Mouse (Mus musculus) hindbrain, embryonic 14.5 days (tissue): ENCODE measurements at regions not wholly inside any gene's neighbourhood (a gene's known extent, or its start where the extent isn't known, plus 50 kb on each side); places are given as distances from the start of the nearest gene placed in this dataset.

Experiments used
- ATAC-seq: fragments of 200-750 bp; cut with Nextera tagmentation; 2 replicates; pipeline ENCODE4 v1.8.0; 2017; ENCODE audit warnings: moderate number of reproducible peaks, mild to moderate bottlenecking, moderate TSS enrichment, moderate library complexity; ENCODE audit not compliant: low FRiP score
- DNase-seq: peaks from one replicate; pipeline ENCODE4 v3.0.0-alpha.2; 2015; ENCODE audit warnings: low spot score
- H3K27ac ChIP-seq: fragments of 300-500 bp; sonication (generic); 2 replicates; pipeline ENCODE4 v1.5.1; 2014; ENCODE audit warnings: mild to moderate bottlenecking, moderate library complexity
- H3K27me3 ChIP-seq: fragments of 300-500 bp; sonication (generic); 2 replicates; pipeline ENCODE4 v1.6.1; 2014; ENCODE audit warnings: mild to moderate bottlenecking, low read length, mixed read lengths; ENCODE audit not compliant: control insufficient read depth, insufficient read depth
- H3K36me3 ChIP-seq: fragments of 300-500 bp; sonication (generic); replicated peaks from 2 replicates; pipeline ENCODE4 v1.6.1; 2014; ENCODE audit not compliant: control insufficient read depth, insufficient read depth
- H3K4me1 ChIP-seq: fragments of 300-500 bp; sonication (generic); replicated peaks from 2 replicates; pipeline ENCODE4 v1.6.1; 2014; ENCODE audit warnings: antibody characterized with exemption, low read length, mixed read lengths; ENCODE audit not compliant: control insufficient read depth, insufficient read depth
- H3K4me2 ChIP-seq: fragments of 300-500 bp; sonication (generic); replicated peaks from 2 replicates; pipeline ENCODE4 v1.6.1; 2014; ENCODE audit warnings: mild to moderate bottlenecking, moderate library complexity
- H3K4me3 ChIP-seq: fragments of 300-500 bp; sonication (generic); replicated peaks from 2 replicates; pipeline ENCODE4 v1.5.1; 2014; ENCODE audit warnings: mild to moderate bottlenecking, low read length
- H3K9ac ChIP-seq: fragments of 300-500 bp; sonication (generic); 2 replicates; pipeline ENCODE4 v1.6.1; 2014
- H3K9me3 ChIP-seq: fragments of 300-500 bp; sonication (generic); 2 replicates; pipeline ENCODE4 v1.6.1; 2016; ENCODE audit warnings: low read length; ENCODE audit not compliant: control insufficient read depth
- WGBS: fragments of 180-500 bp; shearing (Covaris S2); extraction: QIAGEN DNeasy Blood & Tissue Kit; methylation state at CpG from one replicate; pipeline ENCODE4 v1.1.7; 2014; 5-methylcytosine and 5-hydroxymethylcytosine counted together

DNA sequence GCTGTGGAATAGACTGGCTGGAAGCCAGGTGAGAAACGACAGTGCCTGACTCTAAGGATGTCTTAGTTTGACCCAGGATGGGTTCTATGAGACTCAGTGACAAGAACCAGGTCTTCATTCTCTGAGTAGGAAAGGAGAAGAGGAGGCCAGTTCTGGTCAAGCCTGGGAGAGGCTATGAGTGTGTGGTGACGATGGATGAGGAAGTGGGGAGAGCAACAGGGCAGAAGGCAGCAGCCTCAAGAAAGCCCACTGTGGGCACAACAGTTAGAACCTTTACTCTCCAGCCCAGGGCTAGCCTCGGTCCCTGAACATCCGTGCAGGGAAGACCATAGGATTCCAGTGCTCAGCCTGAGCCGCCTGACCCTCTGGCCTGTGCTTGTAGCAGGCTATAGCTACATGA is 147.9 kb upstream of the Rybp start:
- Histone ChIP-seq H3K36me3 (no peaks in the 10 kb centered on the region), H3K9me3 (no peaks in the 10 kb centered on the region), H3K27me3 (peaks cover 20% of the 10 kb centered on the region; the same call in 1 of the 2 replicates), H3K4me2 (no peak overlapping the region), H3K9ac (no peak overlapping the region), H3K27ac (no peak overlapping the region), H3K4me3 (no peak overlapping the region), H3K4me1 (peaks cover 27% of the 10 kb centered on the region)
- DNase-seq (no peak), ATAC-seq (no peak)
- WGBS, result 62% methylated on average over 5 of the region's 5 CpGs

GRCm38 (mm10) chr6:100433534-100433867 is 146.2 kb upstream of the Rybp start:
- no peak overlapping the region for H3K27ac ChIP-seq
- no peak for DNase-seq
- peaks cover 23% of the 10 kb centered on the region for H3K27me3 ChIP-seq
- H3K4me3 ChIP-seq, result no peak overlapping the region
- no peak overlapping the region for H3K4me2 ChIP-seq
- no peak overlapping the region for H3K9ac ChIP-seq
- peaks cover 16% of the 10 kb centered on the region for H3K4me1 ChIP-seq
- WGBS, result 18% methylated on average over 9 of the region's 9 CpGs
- H3K36me3 ChIP-seq, result no peaks in the 10 kb centered on the region
- H3K9me3 ChIP-seq, result no peaks in the 10 kb centered on the region
- peak; percentile 19; the same call in 1 of the 2 replicates for ATAC-seq

- Histone ChIP-seq H3K4me2 (no peak overlapping the region), H3K4me1 (peaks cover 11% of the 10 kb centered on the region), H3K27ac (no peak overlapping the region), H3K9me3 (no peaks in the 10 kb centered on the region), H3K27me3 (peaks cover 24% of the 10 kb centered on the region), H3K9ac (0 out of 2 replicates have a peak overlapping the region, but pooled peaks have one; percentile 1), H3K4me3 (no peak overlapping the region), H3K36me3 (no peaks in the 10 kb centered on the region)
- ATAC-seq (peak; percentile 11; the same call in 1 of the 2 replicates), DNase-seq (no peak)
- WGBS, result 13% methylated on average over 17 of the region's 17 CpGs
Observed at GRCm38 (mm10) chr6:100432688-100433533, 145.6 kb upstream of the Rybp start.

DNA sequence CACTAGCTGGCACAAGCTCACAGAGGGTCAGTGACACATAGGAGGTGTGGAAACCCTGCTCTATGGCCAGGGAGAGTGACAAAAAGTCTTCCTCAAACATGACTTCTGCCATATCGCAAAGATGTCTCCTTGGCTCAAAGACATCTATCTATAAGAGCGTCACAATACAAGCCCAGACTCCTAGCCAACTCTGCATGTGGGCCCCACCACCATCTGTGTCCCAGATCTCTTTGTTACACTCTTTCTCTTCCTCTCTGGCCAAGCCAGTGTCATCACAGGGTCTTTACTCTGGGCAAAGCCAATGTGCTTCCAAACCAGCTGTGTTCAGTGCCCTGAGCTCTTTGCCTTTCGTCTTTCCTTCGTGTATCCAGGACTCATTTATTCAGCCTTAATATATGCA is 143.0 kb upstream of the Rybp start:
- Histone ChIP-seq H3K4me2 (no peak overlapping the region), H3K4me1 (peaks cover 9% of the 10 kb centered on the region; the same call in 1 of the 2 replicates), H3K27me3 (peaks cover 31% of the 10 kb centered on the region), H3K4me3 (no peak overlapping the region), H3K36me3 (no peaks in the 10 kb centered on the region), H3K9ac (no peak overlapping the region), H3K27ac (no peak overlapping the region), H3K9me3 (no peaks in the 10 kb centered on the region)
- 66% methylated on average over 4 of the region's 4 CpGs for WGBS
- DNase-seq (no peak), ATAC-seq (no peak)

GRCm38 (mm10) chr6:100429511-100429910 is 142.2 kb upstream of the Rybp start:
- DNase-seq (no peak), ATAC-seq (no peak)
- H3K4me1 ChIP-seq, result peaks cover 9% of the 10 kb centered on the region; the same call in 1 of the 2 replicates
- peaks cover 26% of the 10 kb centered on the region for H3K27me3 ChIP-seq
- no peaks in the 10 kb centered on the region for H3K9me3 ChIP-seq
- no peak overlapping the region for H3K9ac ChIP-seq
- no peak overlapping the region for H3K4me2 ChIP-seq
- WGBS, result 75% methylated on average over 6 of the region's 6 CpGs
- H3K4me3 ChIP-seq, result no peak overlapping the region
- H3K36me3 ChIP-seq, result no peaks in the 10 kb centered on the region
- no peak overlapping the region for H3K27ac ChIP-seq

DNA sequence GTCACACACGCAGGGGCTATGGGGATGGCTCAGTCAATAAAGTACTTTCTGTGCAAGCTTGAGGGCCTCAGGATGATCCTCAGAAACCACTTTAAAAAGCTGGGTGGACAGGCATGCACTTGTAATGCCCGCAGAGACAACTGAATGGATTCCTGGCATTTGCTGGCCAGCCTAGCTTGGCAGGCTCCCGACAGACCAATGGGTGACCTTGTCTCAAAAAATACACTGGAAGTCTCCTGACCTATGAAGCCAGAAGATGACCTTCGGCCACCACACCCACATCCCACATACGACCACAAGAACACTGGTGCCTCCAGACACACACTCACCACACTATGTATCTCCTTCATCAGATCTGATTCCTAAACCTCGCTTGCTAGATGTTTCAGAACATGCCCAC is 141.5 kb upstream of the Rybp start:
- DNase-seq (no peak), ATAC-seq (no peak)
- H3K4me2 ChIP-seq, result no peak overlapping the region
- H3K27me3 ChIP-seq, result peaks cover 26% of the 10 kb centered on the region
- H3K4me3 ChIP-seq, result no peak overlapping the region
- H3K9me3 ChIP-seq, result no peaks in the 10 kb centered on the region
- 89% methylated on average over 6 of the region's 6 CpGs for WGBS
- no peak overlapping the region for H3K9ac ChIP-seq
- no peak overlapping the region for H3K27ac ChIP-seq
- H3K36me3 ChIP-seq, result no peaks in the 10 kb centered on the region
- H3K4me1 ChIP-seq, result peaks cover 9% of the 10 kb centered on the region; the same call in 1 of the 2 replicates

DNA sequence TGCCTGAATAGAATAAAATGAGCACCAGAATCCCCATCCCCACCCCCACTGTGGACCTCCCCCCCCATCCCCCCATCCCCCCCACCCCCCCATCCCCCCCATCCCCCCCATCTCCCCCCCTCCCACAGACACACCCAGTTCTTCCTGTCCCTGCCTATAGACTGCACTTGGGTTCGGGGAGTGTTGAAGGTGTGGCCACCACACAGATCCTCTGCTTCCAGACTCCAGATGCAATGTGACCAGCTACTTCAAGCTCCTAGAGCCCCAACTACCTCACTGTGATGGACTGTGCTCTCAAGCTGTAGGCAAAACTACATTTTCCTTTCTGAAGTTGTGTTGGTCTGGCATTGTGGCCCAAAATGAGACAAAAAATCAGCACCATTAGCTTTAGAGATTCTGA is 138.3 kb upstream of the Rybp start:
- 78% methylated on average over 1 of the region's 1 CpGs for WGBS
- no peaks in the 10 kb centered on the region for H3K9me3 ChIP-seq
- peaks cover 30% of the 10 kb centered on the region for H3K27me3 ChIP-seq
- no peaks in the 10 kb centered on the region for H3K36me3 ChIP-seq
- ATAC-seq (no peak), DNase-seq (no peak)
- no peak overlapping the region for H3K4me2 ChIP-seq
- H3K4me1 ChIP-seq, result peaks cover 12% of the 10 kb centered on the region
- no peak overlapping the region for H3K9ac ChIP-seq
- H3K27ac ChIP-seq, result no peak overlapping the region
- H3K4me3 ChIP-seq, result no peak overlapping the region

- ATAC-seq (no peak), DNase-seq (no peak)
- Histone ChIP-seq H3K27me3 (peaks cover 24% of the 10 kb centered on the region), H3K4me2 (no peak overlapping the region), H3K4me1 (peaks cover 15% of the 10 kb centered on the region), H3K9me3 (no peaks in the 10 kb centered on the region), H3K36me3 (no peaks in the 10 kb centered on the region), H3K27ac (no peak overlapping the region), H3K4me3 (no peak overlapping the region), H3K9ac (no peak overlapping the region)
- 70% methylated on average over 12 of the region's 12 CpGs for WGBS
Observed at GRCm38 (mm10) chr6:100424788-100425403, 137.6 kb upstream of the Rybp start.

GRCm38 (mm10) chr6:100424181-100424580 is 136.9 kb upstream of the Rybp start:
- WGBS, result 96% methylated on average over 6 of the region's 6 CpGs

More at GRCm38 (mm10) chr6:100424181-100424580, 136.9 kb upstream of the Rybp start:
- ATAC-seq (no peak), DNase-seq (no peak)
- Histone ChIP-seq H3K4me2 (no peak overlapping the region), H3K9me3 (no peaks in the 10 kb centered on the region), H3K4me3 (no peak overlapping the region), H3K36me3 (no peaks in the 10 kb centered on the region), H3K4me1 (peaks cover 15% of the 10 kb centered on the region), H3K27ac (no peak overlapping the region), H3K9ac (no peak overlapping the region), H3K27me3 (peaks cover 19% of the 10 kb centered on the region)
